Mouse (Mus musculus) bone marrow macrophage, adult 2 months (primary cell): ENCODE results near the gene Grm5.

Source experiments
- CTCF ChIP-seq: IDR thresholded peaks from 2 replicates; pipeline ENCODE4 v1.5.1; 2012; ENCODE audit warnings: low read depth, mild to moderate bottlenecking, low read length, moderate library complexity
- POLR2A ChIP-seq: IDR thresholded peaks from 2 replicates; pipeline ENCODE4 v1.6.1; 2012; ENCODE audit warnings: mild to moderate bottlenecking, low read depth, low read length, borderline replicate concordance

DNA sequence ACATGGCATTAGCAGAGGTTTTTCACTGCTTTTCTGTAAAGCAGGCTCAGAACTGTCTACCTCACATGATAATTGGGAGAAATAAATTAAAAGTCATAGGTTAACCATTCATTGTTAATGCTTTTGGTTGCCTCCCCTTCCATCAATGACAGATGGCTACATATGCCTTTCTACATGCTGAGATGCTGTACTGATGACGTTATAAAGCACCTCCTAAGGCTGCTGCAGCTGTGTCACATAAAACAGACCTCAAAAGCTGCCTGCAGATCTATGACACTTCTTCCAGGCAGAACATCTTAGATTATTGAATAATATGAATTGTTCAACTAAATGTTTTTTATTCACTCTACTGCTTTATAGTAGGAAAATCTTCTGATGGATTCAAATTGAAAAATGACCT is 51.6 kb downstream of the Grm5 start:
- TF ChIP-seq CTCF (no peak), POLR2A (no peak)
